Mouse (Mus musculus) urinary bladder, postnatal 36 days (tissue): ENCODE results near the gene Cul7.

ENCODE experiments used
- DNase-seq, 2 experiments: peaks; one replicate each; pipeline ENCODE4 v3.0.0; 2022; ENCODE audit warnings: low spot score in 2 of 2, mixed read lengths in 1 of 2

The Cul7 gene

DNA sequence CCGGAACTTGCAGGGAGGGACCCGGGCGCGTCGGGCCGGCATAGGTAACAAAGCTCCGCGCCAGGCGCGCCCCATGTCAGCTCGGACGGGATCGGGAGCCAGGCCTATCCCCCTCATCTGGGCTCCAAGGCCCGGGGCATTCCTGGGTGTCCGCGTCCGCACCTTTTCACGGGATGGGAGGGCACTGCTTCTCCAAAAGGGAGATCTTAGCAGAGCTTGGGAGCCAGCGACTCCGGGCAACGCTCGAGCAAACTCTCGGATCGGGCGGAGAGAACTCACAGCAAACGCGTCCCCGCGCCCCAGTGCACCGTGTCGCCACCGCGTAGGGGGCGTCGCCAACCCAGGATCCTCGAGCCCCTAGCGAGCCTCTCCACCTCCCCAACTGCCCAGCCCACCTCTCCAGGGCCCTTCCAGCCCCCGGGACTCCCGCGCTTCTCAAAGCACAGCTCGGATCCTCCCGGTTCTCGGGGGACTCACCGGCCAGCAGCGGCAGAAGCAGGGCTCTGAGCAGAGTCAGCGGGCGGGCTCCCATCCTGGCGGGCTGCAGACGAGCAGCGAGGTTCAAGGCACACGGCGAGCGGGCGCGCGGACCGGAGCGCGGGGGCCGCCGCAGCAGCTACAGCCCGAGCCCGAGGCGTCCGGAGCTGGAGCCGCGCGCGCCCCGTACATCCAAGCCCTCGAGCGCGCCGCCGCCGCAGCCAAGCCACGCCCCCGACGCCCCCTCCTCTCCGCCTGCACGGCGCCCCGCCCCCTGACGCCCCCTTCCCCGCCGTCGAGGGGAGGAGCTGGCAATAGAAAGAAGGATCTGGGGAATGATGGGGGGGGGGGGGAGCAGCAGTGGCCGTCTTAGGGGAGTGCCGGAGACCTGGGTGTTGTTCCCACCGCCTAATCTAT is 21.1 kb upstream of the Cul7 start, which contains the start of gene Ptk7:
Gene Ptk7, minus strand, starts transcription at position 714 of the 894 bp plus-strand sequence.
- DNase-seq: peak in 1 of 2 experiments; percentile 55

- DNase-seq: peak in 1 of 2 experiments; percentile 62
Observed at GRCm38 (mm10) chr17:46629685-46630441, 20.3 kb upstream of the Cul7 start.

DNA sequence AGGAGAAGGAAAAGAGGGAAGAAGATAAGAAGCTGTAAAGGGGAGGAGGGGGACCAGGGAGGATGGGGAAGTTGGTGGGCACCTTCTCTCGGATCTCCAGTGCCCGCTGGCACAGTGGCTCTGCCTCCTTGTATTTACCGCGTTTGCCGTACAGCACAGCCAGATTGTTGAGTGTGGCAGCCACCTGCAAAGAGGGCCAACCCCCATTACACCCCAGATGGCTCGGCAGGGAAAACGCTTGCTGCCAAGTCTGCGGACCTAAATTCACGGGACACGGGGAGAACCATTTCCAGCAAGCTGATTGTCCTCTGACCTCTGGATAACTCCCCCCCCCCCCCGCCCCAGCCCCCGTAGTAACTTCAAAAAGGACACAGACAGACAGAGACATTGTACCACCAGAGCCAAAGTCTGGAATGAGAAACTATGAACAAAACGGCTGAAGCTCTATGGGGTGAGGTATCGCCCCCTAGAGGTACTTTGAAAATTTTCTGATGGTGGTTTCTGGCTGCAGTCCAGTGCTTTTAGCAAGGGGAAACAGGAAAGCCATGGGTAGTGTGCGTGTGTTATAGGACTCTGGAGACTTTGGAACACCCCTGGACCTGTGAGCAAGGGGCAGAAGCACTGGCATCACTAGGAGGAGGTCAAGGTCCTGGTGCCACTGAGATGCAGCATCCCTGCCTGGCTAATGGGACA is 13.2 kb upstream of the Cul7 start:
- peak in 1 of 2 experiments; percentile 55 for DNase-seq

- no peak for DNase-seq
Observed at GRCm38 (mm10) chr17:46639929-46640328, 10.2 kb upstream of the Cul7 start.

GRCm38 (mm10) chr17:46642060-46642459 is 8.1 kb upstream of the Cul7 start:
- no peak for DNase-seq

DNA sequence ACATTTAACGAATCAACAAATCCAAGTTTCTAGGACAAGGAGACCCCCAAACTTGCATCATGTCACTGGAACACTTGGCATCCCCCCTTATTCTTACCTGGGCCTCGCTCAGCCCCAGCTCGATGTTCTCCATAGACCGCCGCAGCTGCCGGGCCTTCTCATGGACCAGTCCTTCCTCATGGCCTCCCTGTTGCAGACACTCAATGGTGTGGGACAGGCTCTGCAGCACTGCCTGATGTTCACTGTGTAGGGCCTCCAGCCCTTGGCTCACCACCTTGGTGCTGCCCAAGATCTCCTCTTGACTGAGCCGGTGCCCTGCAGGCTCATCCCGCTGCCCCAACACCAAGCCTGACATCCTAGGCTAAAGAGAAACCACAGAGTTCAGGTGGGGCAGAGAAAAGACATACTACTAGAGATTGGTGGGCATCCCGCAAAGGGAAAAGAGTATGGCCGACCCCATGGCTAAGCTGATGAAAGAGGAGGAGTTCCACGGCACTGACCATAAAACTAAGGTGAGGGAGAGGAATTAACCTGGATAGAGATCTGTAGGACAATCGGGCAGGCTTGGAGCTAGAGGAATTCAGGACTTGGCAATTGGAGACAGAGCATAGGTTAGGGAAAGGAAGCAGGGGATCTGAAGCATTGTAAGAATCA is 5.9 kb upstream of the Cul7 start:
- DNase-seq: no peak

GRCm38 (mm10) chr17:46644916-46645475 is 5.1 kb upstream of the Cul7 start:
- peak; percentile 60 to 79 for DNase-seq

- peak; percentile 99 for DNase-seq
Observed at GRCm38 (mm10) chr17:46645561-46646321, 4.4 kb upstream of the Cul7 start, which contains the start of the genes Klc4 and Mrpl2. Gene Klc4 (minus strand): TSS chr17:46646022. Gene Mrpl2 (plus strand): TSS chr17:46646229.

DNA sequence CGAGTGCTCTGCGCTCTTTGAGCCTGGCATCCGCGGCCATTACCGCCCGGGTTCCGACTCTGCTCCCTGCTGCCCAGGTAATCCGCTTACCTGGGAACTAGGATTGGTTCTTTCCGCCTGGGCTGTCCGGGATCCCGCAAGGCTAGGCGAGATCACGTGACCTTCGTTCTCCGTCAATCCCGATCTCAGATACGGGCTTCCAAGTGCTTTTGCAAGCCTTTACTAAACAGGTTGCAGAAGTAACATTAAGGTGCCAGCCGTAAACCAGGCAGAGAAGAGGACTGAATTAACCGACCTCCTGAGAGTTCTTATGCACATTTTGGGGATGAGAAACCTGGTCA is 3.8 kb upstream of the Cul7 start:
- DNase-seq: no peak

GRCm38 (mm10) chr17:46647279-46647678 is 2.9 kb upstream of the Cul7 start:
- no peak for DNase-seq

DNA sequence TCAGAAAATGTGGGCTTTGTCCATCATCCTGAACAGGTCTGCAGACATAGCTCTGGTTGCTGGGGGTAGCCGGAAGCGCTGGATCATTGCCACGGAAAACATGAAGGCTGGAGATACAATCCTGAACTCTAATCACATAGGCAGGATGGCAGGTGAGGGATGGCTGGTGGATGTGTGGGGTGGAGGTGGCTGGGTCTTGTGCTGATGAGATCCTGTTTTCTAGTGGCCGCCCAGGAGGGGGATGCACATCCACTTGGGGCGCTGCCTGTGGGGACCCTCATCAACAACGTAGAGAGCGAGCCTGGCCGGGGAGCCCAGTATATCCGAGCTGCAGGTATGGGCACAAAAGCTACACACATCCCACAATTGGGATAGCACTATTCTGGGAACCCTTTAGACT is 1.7 kb upstream of the Cul7 start:
- no peak for DNase-seq

GRCm38 (mm10) chr17:46649811-46650210 is 326 bp upstream of the Cul7 start:
- DNase-seq: no peak

DNA sequence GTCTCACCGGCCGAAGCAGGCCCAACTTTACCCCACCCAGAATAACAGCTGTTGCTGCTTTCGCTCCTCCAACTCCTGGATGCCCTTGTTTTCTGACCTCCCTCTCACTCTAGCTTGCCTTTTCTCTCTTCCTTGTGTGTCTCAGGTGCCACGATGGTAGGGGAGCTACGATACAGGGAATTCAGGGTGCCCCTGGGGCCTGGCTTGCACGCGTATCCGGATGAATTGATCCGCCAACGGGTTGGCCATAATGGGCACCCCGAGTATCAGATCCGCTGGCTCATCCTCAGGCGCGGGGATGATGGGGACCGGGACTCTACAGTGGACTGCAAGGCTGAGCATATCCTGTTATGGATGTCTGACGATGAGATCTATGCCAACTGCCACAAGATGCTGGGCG is 1.2 kb downstream of the Cul7 start:
- DNase-seq: no peak

GRCm38 (mm10) chr17:46651755-46652547 is 1.8 kb downstream of the Cul7 start:
- DNase-seq: no peak

DNA sequence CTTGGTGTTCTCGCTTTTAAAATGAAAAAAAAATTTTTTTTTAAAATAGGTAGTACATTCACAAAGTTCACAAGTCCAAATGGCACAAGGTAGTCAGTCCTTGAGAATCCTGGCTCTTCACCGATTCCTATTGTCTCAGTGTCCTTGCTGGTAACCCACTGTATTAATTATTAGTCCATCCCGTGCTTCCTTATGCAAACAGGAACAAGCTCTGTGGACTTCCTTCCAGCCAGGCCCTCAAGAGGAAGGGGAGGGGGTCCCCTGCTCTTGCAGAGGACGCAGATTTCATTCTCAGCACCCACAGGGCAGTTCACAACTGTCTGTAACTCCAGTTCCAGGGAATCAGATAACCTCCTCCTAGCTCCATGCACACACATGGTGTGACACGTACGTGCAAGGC is 5.9 kb downstream of the Cul7 start:
- no peak for DNase-seq

GRCm38 (mm10) chr17:46661351-46661750 is 11.2 kb downstream of the Cul7 start:
- no peak for DNase-seq

DNA sequence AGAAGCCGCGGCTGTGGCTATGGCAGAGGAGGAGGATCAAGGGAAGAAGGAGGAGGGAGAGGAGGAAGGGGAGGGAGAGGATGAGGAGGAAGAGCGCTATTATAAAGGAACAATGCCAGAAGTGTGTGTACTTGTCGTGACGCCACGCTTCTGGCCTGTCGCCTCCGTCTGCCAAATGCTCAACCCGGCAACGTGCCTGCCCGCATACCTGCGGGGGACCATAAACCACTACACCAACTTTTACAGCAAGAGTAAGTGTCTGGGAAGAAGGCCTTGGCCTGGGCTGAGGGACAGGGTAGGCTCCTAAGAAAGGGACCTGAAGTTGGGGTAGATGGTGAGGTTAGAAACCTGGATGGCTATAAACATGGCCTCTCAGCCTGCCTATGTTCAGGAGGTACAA is 11.8 kb downstream of the Cul7 start:
- DNase-seq: no peak

- no peak for DNase-seq
Observed at GRCm38 (mm10) chr17:46662730-46663129, 12.6 kb downstream of the Cul7 start.

GRCm38 (mm10) chr17:46667712-46668111 is 17.6 kb downstream of the Cul7 start:
- DNase-seq: no peak

- DNase-seq: no peak
Observed at GRCm38 (mm10) chr17:46669911-46670310, 19.8 kb downstream of the Cul7 start.
